Mouse (Mus musculus) ES-E14 (cell line): ENCODE results near the gene Amacr. TPM values are rescaled to one million over a fixed set of nuclear protein-coding genes. Genes with fewer than 3 reads are reported as not detected.

ENCODE experiments used
- DNase-seq: peaks from one replicate; pipeline ENCODE4 v3.0.0-alpha.2; 2013; ENCODE audit warnings: low read depth, low spot score
- H3K27ac ChIP-seq: 2 replicates; pipeline ENCODE4 v1.5.1; 2012; ENCODE audit warnings: low read depth, mild to moderate bottlenecking, low read length, moderate library complexity, mixed read lengths; ENCODE audit not compliant: poor library complexity, insufficient read depth, severe bottlenecking
- H3K36me3 ChIP-seq: 2 replicates; pipeline ENCODE4 v1.6.1; 2012; ENCODE audit warnings: mild to moderate bottlenecking, low read length, moderate library complexity, mixed read lengths; ENCODE audit not compliant: control insufficient read depth, poor library complexity, insufficient read depth, severe bottlenecking
- H3K4me1 ChIP-seq, 2 experiments: fragments of 150-350 bp in 1 of 2; sonication (generic) in 1 of 2; 2 replicates each; pipeline ENCODE4 v1.6.1; 2012; ENCODE audit warnings: low read length in 2 of 2, mild to moderate bottlenecking in 1 of 2, mixed read lengths in 1 of 2; ENCODE audit not compliant: control insufficient read depth in 2 of 2, insufficient read depth in 2 of 2, poor library complexity in 1 of 2
- H3K4me3 ChIP-seq, 2 experiments: fragments of 150-350 bp in 1 of 2; sonication (generic) in 1 of 2; 2 replicates each; pipeline ENCODE4 v1.5.1; 2012; ENCODE audit warnings: low read length in 2 of 2, low read depth in 1 of 2, mild to moderate bottlenecking in 1 of 2, mixed read lengths in 1 of 2; ENCODE audit not compliant: insufficient read depth in 1 of 2, poor library complexity in 1 of 2, severe bottlenecking in 1 of 2
- H3K9ac ChIP-seq: 2 replicates; pipeline ENCODE4 v1.6.1; 2012; ENCODE audit warnings: low read depth, mild to moderate bottlenecking, low read length, mixed read lengths; ENCODE audit not compliant: poor library complexity, insufficient read depth, severe bottlenecking
- H3K9me3 ChIP-seq: fragments of 150-350 bp; sonication (generic); 2 replicates; pipeline ENCODE4 v1.6.1; 2012; ENCODE audit warnings: low read depth, mild to moderate bottlenecking, low read length; ENCODE audit not compliant: control insufficient read depth, insufficient read depth
- CHD2 ChIP-seq: IDR thresholded peaks from 2 replicates; pipeline ENCODE4 v1.6.1; 2014; ENCODE audit warnings: mild to moderate bottlenecking, low read depth, low read length, inconsistent platforms
- HCFC1 ChIP-seq: IDR thresholded peaks from 2 replicates; pipeline ENCODE4 v1.6.1; 2012; ENCODE audit warnings: low read length, inconsistent platforms, borderline replicate concordance; ENCODE audit not compliant: insufficient read depth
- MAFK ChIP-seq: IDR thresholded peaks from 2 replicates; pipeline ENCODE4 v1.6.1; 2014; ENCODE audit warnings: mild to moderate bottlenecking, low read depth, low read length, inconsistent platforms; ENCODE audit not compliant: insufficient read depth
- ZC3H11A ChIP-seq: IDR thresholded peaks from 2 replicates; pipeline ENCODE4 v1.6.1; 2012; ENCODE audit warnings: low read depth, mild to moderate bottlenecking, inconsistent platforms, low read length, borderline replicate concordance
- ZNF384 ChIP-seq: IDR thresholded peaks from 2 replicates; pipeline ENCODE4 v1.6.1; 2012; ENCODE audit warnings: low read depth, low read length, inconsistent platforms
- in situ Hi-C, 2 experiments: fragments of 600-800 bp; cut with MboI; formaldehyde crosslinking; loops; one replicate each; pipeline ENCODE4 v1.15.1; 2025; ENCODE audit warnings: low sequenced_read_pairs in 2 of 2, inconsistent platforms in 1 of 2; ENCODE audit not compliant: unreplicated experiment in 2 of 2
- total RNA-seq: library from RNA; depleted of rRNA; stranded (reverse); fragments of 300-350 nt; gene quantifications from 2 replicates; pipeline ENCODE4 v1.2.3, GENCODE M21; 2012

The Amacr gene
- total RNA-seq, 1 experiment, result 9.7 TPM

DNA sequence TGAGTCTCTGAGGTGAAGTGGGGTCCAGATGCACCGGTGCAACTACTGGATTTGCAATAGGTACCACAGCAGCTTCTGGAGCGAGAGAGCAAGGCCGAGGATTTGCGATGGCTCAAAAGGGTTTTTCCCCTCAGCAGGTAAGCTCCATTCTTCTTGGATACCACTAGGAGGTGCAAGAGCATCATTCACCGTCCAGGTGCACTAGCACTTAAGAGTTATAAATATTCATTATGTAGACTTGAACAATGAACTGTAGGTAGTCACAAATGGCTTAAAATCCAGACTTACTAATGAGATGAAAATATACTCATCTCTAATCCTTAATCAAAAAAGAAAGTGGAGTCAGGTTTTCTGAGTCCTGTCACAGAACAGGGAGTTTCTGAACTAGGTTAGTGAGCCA is 27.2 kb downstream of the Amacr start:
- Histone ChIP-seq H3K9me3 (no peaks in the 10 kb centered on the region), H3K27ac (no peak overlapping the region), H3K4me3 (no peak overlapping the region), H3K36me3 (no peaks in the 10 kb centered on the region), H3K9ac (no peak overlapping the region), H3K4me1 (no peaks in the 10 kb centered on the region)
- peak; percentile 20 for DNase-seq
- TF ChIP-seq ZC3H11A (peak; percentile 35; the same call in 1 of the 2 replicates), CHD2 (no peak)
- in situ Hi-C loops, result no loop called here

DNA sequence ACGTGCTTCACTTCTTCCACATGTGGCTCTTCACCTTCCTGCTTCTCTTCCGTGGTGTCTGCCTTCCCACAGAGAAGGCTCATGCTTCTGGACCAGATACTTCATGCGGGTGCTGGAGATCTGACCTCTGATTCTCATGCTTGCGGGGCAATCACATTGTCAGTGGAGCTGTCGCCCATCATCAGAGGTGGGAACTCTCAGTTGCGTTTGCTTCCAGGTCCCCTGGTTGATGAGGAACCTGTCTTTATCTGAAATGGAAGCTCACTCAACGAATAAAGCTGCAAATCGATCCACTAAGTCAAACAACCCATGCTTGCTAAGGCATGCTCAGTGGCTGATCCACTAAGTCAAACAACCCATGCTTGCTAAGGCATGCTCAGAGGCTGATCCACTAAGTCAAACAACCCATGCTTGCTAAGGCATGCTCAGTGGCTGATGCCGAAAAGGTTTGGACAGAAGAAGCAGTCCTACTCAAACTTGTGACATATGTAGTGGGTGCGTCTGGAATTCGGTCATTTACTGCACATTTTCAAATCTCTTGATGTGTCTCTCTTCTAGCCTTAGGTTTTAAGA is 29.5 kb downstream of the Amacr start:
- Histone ChIP-seq H3K27ac (no peak overlapping the region), H3K4me3 (no peak overlapping the region), H3K9me3 (no peaks in the 10 kb centered on the region), H3K9ac (no peak overlapping the region), H3K36me3 (no peaks in the 10 kb centered on the region), H3K4me1 (no peaks in the 10 kb centered on the region)
- in situ Hi-C loops, result no loop called here
- DNase-seq, result no peak
- TF ChIP-seq MAFK (no peak), HCFC1 (no peak), ZNF384 (no peak), CHD2 (no peak), ZC3H11A (no peak)

DNA sequence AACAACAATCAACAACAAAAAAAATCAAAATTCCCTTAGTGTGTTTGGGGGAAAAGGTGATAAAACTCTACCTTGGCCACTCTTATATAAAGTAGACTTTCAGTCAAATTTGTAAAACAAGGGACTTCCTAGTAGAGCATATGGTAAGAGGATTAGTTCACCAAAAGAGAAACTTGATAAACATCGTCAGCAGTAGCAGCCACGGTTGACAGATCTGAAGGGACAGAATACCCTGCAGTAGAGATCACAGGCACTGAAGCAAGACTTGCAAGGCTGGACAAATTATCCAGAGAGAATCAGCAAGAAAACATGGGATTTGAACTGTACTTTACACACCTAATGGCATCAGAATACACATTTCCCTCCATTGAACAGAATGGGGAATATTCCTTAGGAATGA is 33.4 kb downstream of the Amacr start:
- TF ChIP-seq ZC3H11A (no peak), CHD2 (no peak), HCFC1 (no peak), ZNF384 (no peak), MAFK (no peak)
- in situ Hi-C loops, result no loop called here
- H3K4me3 ChIP-seq, result no peak overlapping the region

DNA sequence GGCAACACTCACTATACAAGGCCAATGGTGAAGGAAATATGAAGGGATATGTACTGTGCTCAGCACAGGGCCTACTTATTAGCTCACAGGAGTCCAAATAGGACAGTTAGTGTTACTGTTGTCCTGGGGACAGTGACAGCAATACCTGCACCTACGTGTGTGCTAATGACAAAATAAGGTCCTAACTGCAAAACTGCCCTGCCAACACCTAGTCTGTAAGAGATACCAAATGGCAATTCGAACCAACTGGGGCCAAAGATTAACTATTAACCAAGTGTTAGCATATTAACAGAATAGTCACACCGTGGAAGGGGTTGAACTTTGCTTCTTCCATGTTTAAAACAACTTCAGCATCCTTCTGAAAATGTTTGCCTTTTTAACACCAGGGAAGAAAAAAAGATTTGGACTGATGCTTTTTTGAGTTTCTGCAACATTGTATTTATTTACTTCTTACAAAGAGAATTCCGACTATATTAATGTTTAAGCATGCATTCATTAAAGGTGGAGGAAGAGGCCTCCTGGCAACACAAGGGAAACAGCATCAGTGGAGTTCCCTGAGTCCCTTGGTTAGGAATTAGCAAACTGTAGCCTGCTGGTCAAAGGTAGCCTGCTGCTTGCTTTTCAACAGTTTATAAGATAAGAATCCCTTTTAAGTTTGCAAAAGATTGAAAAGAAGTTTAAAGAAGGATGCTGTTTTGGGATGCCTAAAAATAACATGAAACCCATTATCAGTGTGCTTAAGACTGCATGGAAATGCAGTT is 45.4 kb downstream of the Amacr start:
- no peak for TF ChIP-seq ZC3H11A
- TF ChIP-seq ZNF384, result no peak
- no peak for TF ChIP-seq HCFC1
- no peak for TF ChIP-seq MAFK
- TF ChIP-seq CHD2, result no peak
- no peak overlapping the region for H3K9ac ChIP-seq
- H3K36me3 ChIP-seq, result no peaks in the 10 kb centered on the region
- H3K4me3 ChIP-seq, result no peak overlapping the region
- H3K27ac ChIP-seq, result no peak overlapping the region
- H3K4me1 ChIP-seq, result no peaks in the 10 kb centered on the region
- DNase-seq, result no peak
- H3K9me3 ChIP-seq, result no peaks in the 10 kb centered on the region
- in situ Hi-C loops, result loop anchor here in 1 of 2 experiments (25.0 kb wide), 1 partner anchor 360 kb away; the partner anchor contains the start of gene Tars

More for the DNA sequence above, 33.4 kb downstream of the Amacr start:
- Histone ChIP-seq H3K36me3 (no peaks in the 10 kb centered on the region), H3K9me3 (no peaks in the 10 kb centered on the region), H3K27ac (no peak overlapping the region), H3K9ac (no peak overlapping the region), H3K4me1 (no peaks in the 10 kb centered on the region)
- no peak for DNase-seq
